Mouse (Mus musculus): ENCODE measurements around the gene Nrbp1. TPM values are rescaled to one million over a fixed set of nuclear protein-coding genes. Genes with fewer than 3 reads are reported as not detected.

Gene Nrbp1
- total and polyA plus RNA-seq, 3 experiments = 34.5 to 41.5 (median 36.6) TPM

DNA sequence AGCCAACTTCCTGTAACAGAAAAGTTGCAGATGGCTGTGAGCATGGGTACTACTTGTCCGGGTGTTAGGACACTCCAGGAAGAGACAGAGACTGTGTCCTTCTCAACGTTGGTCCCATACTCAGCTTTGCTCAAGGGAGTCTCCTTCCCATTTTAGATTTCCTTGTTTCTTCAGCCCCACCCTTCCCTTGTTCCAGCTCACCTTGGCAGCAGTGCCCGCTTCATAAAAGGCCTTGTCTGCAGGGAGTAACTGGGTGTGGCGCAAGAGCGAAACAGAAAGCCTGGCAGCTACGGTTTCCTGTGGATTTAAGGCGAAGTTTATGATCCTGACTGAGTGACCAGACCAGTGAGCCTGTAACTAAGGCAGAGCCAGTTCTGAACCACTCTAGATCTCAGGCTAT lies 13.8 kb downstream of the Nrbp1 start:
- Histone ChIP-seq H3K4me1 (ENCODE audit: control insufficient read depth in 1 of 2, insufficient read depth in 2 of 2) (peaks cover 0 to 11% of the 10 kb centered on the region in 2 experiments; a peak in 1 of 4 replicates), H3K9ac (ENCODE audit: insufficient read depth, low read depth) (no peak overlapping the region), H3K4me3 (replicated peaks in 1 of 3; ENCODE audit: low read depth in 2 of 3, low read length in 2 of 3, poor library complexity in 1 of 3) (no peak overlapping the region), H3K36me3 (replicated peaks in 1 of 2; ENCODE audit: control insufficient read depth in 1 of 2, insufficient read depth in 1 of 2, low read length in 1 of 2) (peaks cover 52 to 86% of the 10 kb centered on the region in 2 experiments), H3K9me3 (replicated peaks; ENCODE audit: low read length) (no peaks in the 10 kb centered on the region), H3K27ac (ENCODE audit: insufficient read depth, low read depth) (no peak overlapping the region), H3K4me2 (ENCODE audit: insufficient read depth, low read depth, poor library complexity, severe bottlenecking) (no peak overlapping the region), H3K27me3 (replicated peaks) (no peaks in the 10 kb centered on the region), H3K79me2 (replicated peaks; ENCODE audit: control insufficient read depth, extremely low read depth, insufficient read depth, poor library complexity, severe bottlenecking) (no peaks in the 10 kb centered on the region)
- TF ChIP-seq CHD2 (IDR thresholded peaks at IDR 0.05; ENCODE audit: low read length) (no peak), NRF1 (IDR thresholded peaks at IDR 0.05; ENCODE audit: low read depth, low read length) (no peak), CHD1 (IDR thresholded peaks at IDR 0.05; ENCODE audit: low read depth, low read length) (no peak), MAZ (IDR thresholded peaks at IDR 0.05; ENCODE audit: low read depth, low read length) (no peak), PAX5 (IDR thresholded peaks at IDR 0.05; ENCODE audit: low read length) (no peak), ELF1 (IDR thresholded peaks at IDR 0.05; ENCODE audit: low read depth, low read length) (no peak), POLR2AphosphoS2 (IDR thresholded peaks at IDR 0.05; ENCODE audit: low read depth, low read length) (no peak), SMC3 (IDR thresholded peaks at IDR 0.05; ENCODE audit: low read depth, low read length) (no peak), KAT2A (IDR thresholded peaks at IDR 0.05; ENCODE audit: insufficient replicate concordance, low read length) (no peak), USF2 (conservative IDR thresholded peaks at IDR 0.05; ENCODE audit: low read depth, low read length) (no peak), JUND (conservative IDR thresholded peaks at IDR 0.05; ENCODE audit: low read depth, low read length) (no peak)
- dilution Hi-C loops (cut with MboI; ENCODE audit: extremely low pct_ligation_motif_present, extremely low pct_unique_long_range_greater_than_20kb, low sequenced_read_pairs) = no loop called here
- in situ Hi-C loops (cut with MboI; ENCODE audit: low pct_ligation_motif_present, low pct_unique_long_range_greater_than_20kb, low sequenced_read_pairs) = no loop called here
- no peak for DNase-seq (ENCODE audit: extremely low read depth)

DNA sequence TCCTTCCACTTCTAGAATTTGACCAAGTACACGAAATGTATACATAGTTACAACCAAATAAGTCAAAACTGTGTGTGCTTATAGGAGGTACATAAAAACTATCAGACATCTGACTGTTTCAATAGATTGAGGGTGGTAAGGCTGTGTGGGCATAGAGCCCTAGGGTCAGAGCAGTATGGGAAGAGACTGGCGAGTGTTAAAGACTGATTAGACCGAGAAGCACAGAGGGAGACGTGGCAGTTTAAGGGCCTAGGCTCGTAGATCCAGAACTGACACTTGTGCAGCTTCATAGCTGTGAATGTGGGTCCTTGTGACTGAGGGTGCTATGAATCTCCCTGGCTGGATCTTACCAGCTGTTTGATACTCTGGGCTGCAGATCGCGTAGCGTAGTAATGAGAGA lies 14.2 kb downstream of the Nrbp1 start:
- in situ Hi-C loops (cut with MboI; ENCODE audit: low pct_ligation_motif_present, low pct_unique_long_range_greater_than_20kb, low sequenced_read_pairs) = no loop called here
- peaks cover 48 to 86% of the 10 kb centered on the region in 2 experiments for H3K36me3 ChIP-seq (replicated peaks in 1 of 2; ENCODE audit: control insufficient read depth in 1 of 2, insufficient read depth in 1 of 2, low read length in 1 of 2)

DNA sequence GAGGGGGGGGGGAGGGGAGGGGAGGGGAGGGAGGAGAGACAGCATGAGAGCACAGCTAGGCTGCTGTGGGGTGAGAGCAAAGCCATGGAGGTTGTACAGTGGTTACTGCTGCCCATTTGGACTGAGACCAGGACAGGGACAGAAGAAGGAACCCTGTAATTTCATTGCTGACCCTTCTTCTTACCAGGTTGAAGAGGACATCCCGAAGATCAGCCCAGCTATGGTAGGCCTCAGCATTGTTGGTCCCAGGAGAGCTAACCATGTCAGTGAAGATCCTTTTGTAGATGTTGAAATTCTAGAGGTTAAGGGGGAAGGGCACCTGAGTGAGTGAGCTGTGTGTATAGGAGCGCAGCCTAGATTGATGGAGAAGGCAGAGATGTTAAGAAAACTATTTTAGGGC lies 14.7 kb downstream of the Nrbp1 start:
- Histone ChIP-seq H3K4me1 (ENCODE audit: control insufficient read depth in 1 of 2, insufficient read depth in 2 of 2) (peaks cover 0 to 11% of the 10 kb centered on the region in 2 experiments; a peak in 1 of 4 replicates), H3K4me3 (replicated peaks in 1 of 3; ENCODE audit: low read depth in 2 of 3, low read length in 2 of 3, poor library complexity in 1 of 3) (no peak overlapping the region), H3K9ac (ENCODE audit: insufficient read depth, low read depth) (no peak overlapping the region), H3K4me2 (ENCODE audit: insufficient read depth, low read depth, poor library complexity, severe bottlenecking) (no peak overlapping the region), H3K27ac (ENCODE audit: insufficient read depth, low read depth) (no peak overlapping the region), H3K36me3 (replicated peaks in 1 of 2; ENCODE audit: control insufficient read depth in 1 of 2, insufficient read depth in 1 of 2, low read length in 1 of 2) (peaks cover 47 to 86% of the 10 kb centered on the region in 2 experiments), H3K79me2 (replicated peaks; ENCODE audit: control insufficient read depth, extremely low read depth, insufficient read depth, poor library complexity, severe bottlenecking) (no peaks in the 10 kb centered on the region), H3K9me3 (replicated peaks; ENCODE audit: low read length) (no peaks in the 10 kb centered on the region), H3K27me3 (replicated peaks) (no peaks in the 10 kb centered on the region)
- no peak for DNase-seq (ENCODE audit: extremely low read depth)
- in situ Hi-C loops (cut with MboI; ENCODE audit: low pct_ligation_motif_present, low pct_unique_long_range_greater_than_20kb, low sequenced_read_pairs) = no loop called here
- TF ChIP-seq USF1 (IDR thresholded peaks at IDR 0.05; ENCODE audit: low read depth, low read length) = no peak
- dilution Hi-C loops (cut with MboI; ENCODE audit: extremely low pct_ligation_motif_present, extremely low pct_unique_long_range_greater_than_20kb, low sequenced_read_pairs) = no loop called here

More for the DNA sequence above, 14.2 kb downstream of the Nrbp1 start:
- H3K27ac ChIP-seq (ENCODE audit: insufficient read depth, low read depth) = no peak overlapping the region
- no peaks in the 10 kb centered on the region for H3K79me2 ChIP-seq (replicated peaks; ENCODE audit: control insufficient read depth, extremely low read depth, insufficient read depth, poor library complexity, severe bottlenecking)
- TF ChIP-seq MEF2A (IDR thresholded peaks at IDR 0.05; ENCODE audit: borderline replicate concordance, low read depth, low read length) (no peak), UBTF (IDR thresholded peaks at IDR 0.05; ENCODE audit: low read depth, low read length) (no peak), CHD1 (IDR thresholded peaks at IDR 0.05; ENCODE audit: low read depth, low read length) (no peak), USF1 (IDR thresholded peaks at IDR 0.05; ENCODE audit: low read depth, low read length) (no peak), IRF4 (IDR thresholded peaks at IDR 0.05; ENCODE audit: low read depth, low read length) (no peak)
- no peak for DNase-seq (ENCODE audit: extremely low read depth)
- dilution Hi-C loops (cut with MboI; ENCODE audit: extremely low pct_ligation_motif_present, extremely low pct_unique_long_range_greater_than_20kb, low sequenced_read_pairs) = no loop called here
- H3K4me1 ChIP-seq (ENCODE audit: control insufficient read depth in 1 of 2, insufficient read depth in 2 of 2) = peaks cover 0 to 11% of the 10 kb centered on the region in 2 experiments; a peak in 1 of 4 replicates
- H3K4me3 ChIP-seq (replicated peaks in 1 of 3; ENCODE audit: low read depth in 2 of 3, low read length in 2 of 3, poor library complexity in 1 of 3) = no peak overlapping the region
- H3K4me2 ChIP-seq (ENCODE audit: insufficient read depth, low read depth, poor library complexity, severe bottlenecking) = no peak overlapping the region
- H3K27me3 ChIP-seq (replicated peaks) = no peaks in the 10 kb centered on the region
- H3K9ac ChIP-seq (ENCODE audit: insufficient read depth, low read depth) = no peak overlapping the region
- no peaks in the 10 kb centered on the region for H3K9me3 ChIP-seq (replicated peaks; ENCODE audit: low read length)
